Mouse (Mus musculus): ENCODE data around the gene Mbnl1.

DNA sequence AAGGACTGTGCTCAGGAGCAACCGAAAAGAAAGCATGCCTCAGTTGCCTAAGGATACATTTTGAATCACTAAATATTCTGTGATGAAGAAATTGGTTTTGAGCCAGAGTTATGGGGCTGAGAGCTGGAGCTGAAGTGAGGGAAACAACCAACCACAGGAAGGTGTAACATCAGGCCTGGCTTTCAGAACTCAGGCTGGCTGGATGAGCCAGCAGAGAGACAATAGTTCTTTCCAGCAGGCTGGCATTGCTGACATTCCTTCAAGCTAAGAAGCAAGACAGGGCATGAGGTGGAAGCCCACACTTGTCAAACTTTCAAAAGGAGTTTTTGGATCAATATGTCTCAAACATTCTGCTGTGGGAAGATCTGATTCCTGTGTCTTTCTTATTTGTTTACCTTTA lies 48.5 kb upstream of the Mbnl1 start:
- TF ChIP-seq POLR2A (IDR thresholded peaks at IDR 0.05; ENCODE audit: low read depth, low read length) (no peak), CTCF (conservative IDR thresholded peaks at IDR 0.05; ENCODE audit: insufficient read depth, insufficient read length, low read depth, low read length) (no peak)
